Mouse (Mus musculus) liver, postnatal 0 days (tissue): ENCODE measurements at regions not wholly inside any gene's neighbourhood (a gene's known extent, or its start where the extent isn't known, plus 50 kb on each side); places are given as distances from the start of the nearest gene placed in this dataset.

Experiments used
- ATAC-seq: fragments of 200-750 bp; cut with Nextera tagmentation; 2 replicates; pipeline ENCODE4 v1.8.0; 2017; ENCODE audit warnings: mild to moderate bottlenecking, moderate library complexity
- DNase-seq: peaks from one replicate; pipeline ENCODE4 v3.0.0-alpha.2; 2016
- H3K27ac ChIP-seq: fragments of 300-500 bp; sonication (generic); 2 replicates; pipeline ENCODE4 v1.5.1; 2014; ENCODE audit warnings: antibody characterized with exemption, moderate library complexity, mild to moderate bottlenecking, low read depth
- H3K27me3 ChIP-seq: fragments of 300-500 bp; sonication (generic); 2 replicates; pipeline ENCODE4 v1.6.1; 2014; ENCODE audit warnings: low read length, control low read depth, mixed read lengths; ENCODE audit not compliant: insufficient read depth
- H3K36me3 ChIP-seq: fragments of 300-500 bp; sonication (generic); replicated peaks from 2 replicates; pipeline ENCODE4 v1.6.1; 2014; ENCODE audit warnings: mild to moderate bottlenecking, control low read depth, low read length, moderate library complexity, mixed read lengths; ENCODE audit not compliant: insufficient read depth
- H3K4me1 ChIP-seq: fragments of 300-500 bp; sonication (generic); 2 replicates; pipeline ENCODE4 v1.6.1; 2014; ENCODE audit warnings: antibody characterized with exemption, mild to moderate bottlenecking, control low read depth; ENCODE audit not compliant: insufficient read depth
- H3K4me2 ChIP-seq: fragments of 300-500 bp; sonication (generic); 2 replicates; pipeline ENCODE4 v1.6.1; 2014; ENCODE audit warnings: low read depth, mild to moderate bottlenecking, low read length, moderate library complexity, mixed read lengths
- H3K4me3 ChIP-seq: fragments of 300-500 bp; sonication (generic); 2 replicates; pipeline ENCODE4 v1.5.1; 2014; ENCODE audit warnings: low read depth, low read length
- H3K9ac ChIP-seq: fragments of 300-500 bp; sonication (generic); replicated peaks from 2 replicates; pipeline ENCODE4 v1.6.1; 2014; ENCODE audit warnings: mild to moderate bottlenecking, moderate library complexity
- H3K9me3 ChIP-seq: fragments of 300-500 bp; sonication (generic); 2 replicates; pipeline ENCODE4 v1.6.1; 2016; ENCODE audit warnings: mild to moderate bottlenecking, control low read depth, low read length, mixed read lengths
- CTCF ChIP-seq: sonication (generic); IDR thresholded peaks from 2 replicates; pipeline ENCODE4 v1.5.1; 2016; ENCODE audit warnings: antibody characterized with exemption, low read depth
- EP300 ChIP-seq: IDR thresholded peaks from 2 replicates; pipeline ENCODE4 v1.6.1; 2016; ENCODE audit warnings: antibody characterized with exemption, low read depth, mild to moderate bottlenecking
- WGBS: fragments of 180-500 bp; shearing (Covaris S2); extraction: QIAGEN DNeasy Blood & Tissue Kit; methylation state at CpG from one replicate; pipeline ENCODE4 v1.1.7; 2014; ENCODE audit not compliant: insufficient replicate concordance; 5-methylcytosine and 5-hydroxymethylcytosine counted together

DNA sequence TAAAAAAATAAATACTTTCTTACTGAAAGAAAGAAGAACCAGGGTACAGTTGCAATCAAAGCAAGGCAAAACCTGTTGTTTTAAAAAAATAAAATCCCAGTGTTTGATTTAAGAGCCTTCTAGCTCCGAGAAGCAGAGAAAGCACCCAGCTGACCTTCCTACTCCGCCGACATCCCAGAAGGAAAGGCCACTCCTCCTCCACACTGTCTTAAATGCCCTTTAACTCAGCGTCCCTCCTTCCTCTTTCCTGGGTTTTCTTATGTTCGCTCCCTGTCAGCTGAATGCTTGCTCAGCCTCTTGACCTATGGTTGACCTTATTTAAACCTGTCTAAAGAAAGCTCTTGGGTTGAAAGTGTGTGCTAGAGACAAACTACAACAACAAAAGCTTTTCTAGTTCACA is 79.1 kb downstream of the Sptssa start:
- ATAC-seq (no peak), DNase-seq (no peak)
- no peaks in the 10 kb centered on the region for H3K36me3 ChIP-seq
- H3K9me3 ChIP-seq: no peaks in the 10 kb centered on the region; the same call in 1 of the 2 replicates
- H3K4me1 ChIP-seq: no peaks in the 10 kb centered on the region
- no peak for TF ChIP-seq CTCF
- no peak for TF ChIP-seq EP300
- H3K4me2 ChIP-seq: no peak overlapping the region
- no peak overlapping the region for H3K9ac ChIP-seq
- WGBS: 30% methylated on average over 5 of the region's 5 CpGs
- H3K4me3 ChIP-seq: no peak overlapping the region
- H3K27ac ChIP-seq: no peak overlapping the region
- H3K27me3 ChIP-seq: no peaks in the 10 kb centered on the region

DNA sequence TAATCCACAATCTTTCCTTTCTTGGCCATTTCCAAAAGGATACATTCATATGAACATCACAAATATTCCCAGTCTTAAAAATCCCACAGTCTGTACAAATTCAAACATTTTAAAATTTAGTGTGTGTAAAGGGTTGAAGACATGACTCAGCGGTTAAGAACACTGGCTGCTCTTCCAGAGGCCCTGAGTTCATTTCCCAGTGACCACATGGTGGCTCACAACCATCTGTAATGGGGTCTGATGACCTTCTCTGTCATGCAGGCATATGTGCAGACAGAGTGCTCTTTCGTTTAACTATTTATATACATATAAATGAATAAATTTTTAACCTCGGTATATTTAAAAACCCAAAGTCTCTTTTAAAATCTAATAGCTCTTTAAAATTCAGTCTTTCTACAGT is 79.6 kb downstream of the Sptssa start:
- no peak overlapping the region for H3K9ac ChIP-seq
- WGBS: 52% methylated on average over 3 of the region's 3 CpGs
- TF ChIP-seq CTCF (0 out of 2 replicates have a peak, but pooled peaks have one; percentile 17), EP300 (no peak)
- ATAC-seq (no peak), DNase-seq (no peak)
- no peak overlapping the region for H3K4me2 ChIP-seq
- no peak overlapping the region for H3K4me3 ChIP-seq
- H3K4me1 ChIP-seq: no peaks in the 10 kb centered on the region
- no peak overlapping the region for H3K27ac ChIP-seq
- H3K9me3 ChIP-seq: no peaks in the 10 kb centered on the region; the same call in 1 of the 2 replicates
- H3K27me3 ChIP-seq: no peaks in the 10 kb centered on the region
- H3K36me3 ChIP-seq: no peaks in the 10 kb centered on the region

DNA sequence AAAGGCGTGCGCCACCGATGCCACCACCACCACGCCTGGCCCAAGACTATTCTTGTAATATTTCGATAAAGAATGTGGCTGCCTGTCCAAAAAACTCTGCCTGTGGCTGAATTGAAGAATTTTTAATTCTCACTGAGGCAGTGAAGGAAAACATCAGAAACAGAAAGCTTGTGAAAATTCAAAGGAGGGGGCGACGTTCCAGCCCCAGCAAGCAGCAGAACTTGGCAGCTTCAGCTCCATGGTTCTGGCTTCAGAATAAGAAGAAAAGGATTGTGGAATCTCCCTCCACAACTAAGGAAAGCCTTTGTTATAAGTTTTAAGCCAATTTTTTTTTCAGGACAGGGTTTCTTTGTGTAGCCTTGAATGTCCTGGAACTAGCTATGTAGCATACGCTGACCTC is 83.5 kb downstream of the Sptssa start:
- no peaks in the 10 kb centered on the region for H3K9me3 ChIP-seq
- DNase-seq: no peak
- TF ChIP-seq CTCF: no peak
- no peak for TF ChIP-seq EP300
- H3K27ac ChIP-seq: no peak overlapping the region
- WGBS: 84% methylated on average over 8 of the region's 8 CpGs
- no peaks in the 10 kb centered on the region for H3K36me3 ChIP-seq
- no peak overlapping the region for H3K9ac ChIP-seq
- no peak overlapping the region for H3K4me3 ChIP-seq
- H3K4me2 ChIP-seq: no peak overlapping the region
- no peaks in the 10 kb centered on the region for H3K27me3 ChIP-seq
- no peak for ATAC-seq
- H3K4me1 ChIP-seq: no peaks in the 10 kb centered on the region

DNA sequence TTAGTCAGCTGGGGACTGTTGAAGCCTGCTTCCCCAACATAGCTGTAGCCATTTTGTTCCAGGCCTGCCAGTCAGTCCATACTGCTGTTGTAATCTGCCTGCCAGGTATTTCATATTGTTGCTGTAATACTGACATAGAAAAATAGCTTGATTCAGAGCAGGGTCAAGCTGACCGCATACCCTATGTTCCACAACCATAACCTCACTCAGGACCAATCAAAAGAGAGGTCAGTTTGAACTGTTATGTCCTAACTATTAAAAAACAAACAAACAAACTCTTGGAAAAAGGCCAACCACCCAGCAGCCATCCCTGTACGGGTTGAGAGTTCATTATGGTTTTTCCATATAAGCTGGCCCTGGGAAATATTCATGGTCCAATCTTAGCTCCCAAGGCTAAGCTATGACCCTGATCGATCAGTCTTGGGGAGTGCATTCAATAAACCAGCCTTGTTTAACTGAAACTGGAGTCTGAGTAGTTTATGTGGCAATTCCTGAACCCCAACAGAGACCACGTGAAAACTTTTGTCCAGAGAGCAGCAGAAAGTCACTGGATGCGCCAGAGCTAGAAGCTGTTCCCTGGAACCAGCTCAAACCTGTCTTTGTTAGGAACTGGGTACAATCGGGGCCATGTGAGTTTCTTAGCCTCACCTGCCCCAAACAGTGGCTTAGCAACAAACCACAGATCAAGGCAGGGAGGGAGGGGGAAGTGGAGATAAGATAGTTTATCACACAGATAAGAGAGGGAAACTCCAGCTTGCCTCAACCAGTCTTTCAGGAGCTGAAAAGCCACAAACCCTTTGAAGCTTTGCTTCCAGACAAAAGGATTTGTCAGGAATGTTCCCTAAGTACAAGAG is 88.1 kb downstream of the Sptssa start:
- Histone ChIP-seq H3K27me3 (no peaks in the 10 kb centered on the region), H3K27ac (peak overlapping the region; percentile 35), H3K36me3 (no peaks in the 10 kb centered on the region), H3K4me3 (no peak overlapping the region), H3K4me1 (0 out of 2 replicates have a peak, but pooled peaks cover 3% of the 10 kb centered on the region), H3K9me3 (no peaks in the 10 kb centered on the region), H3K9ac (no peak overlapping the region), H3K4me2 (no peak overlapping the region)
- DNase-seq (no peak), ATAC-seq (peak; percentile 90)
- no peak for TF ChIP-seq EP300
- 57% methylated on average over 6 of the region's 6 CpGs for WGBS

DNA sequence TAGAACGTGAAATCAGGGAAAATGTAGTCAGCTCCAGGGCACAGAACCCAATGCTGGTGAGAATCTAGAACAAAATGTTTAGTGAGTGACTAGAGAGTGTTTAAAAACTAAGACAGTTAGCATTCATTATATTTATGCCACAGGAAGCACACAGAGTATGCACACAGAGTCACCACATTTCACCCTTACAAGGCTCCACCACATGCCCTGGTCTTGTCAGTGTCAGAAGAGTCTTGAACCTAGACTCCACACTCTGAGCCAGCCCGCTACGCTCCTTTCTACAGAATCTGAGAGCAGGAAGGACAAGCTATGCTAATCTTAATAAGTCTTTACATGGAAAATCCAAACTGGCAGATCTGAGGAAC is 89.0 kb downstream of the Sptssa start:
- Histone ChIP-seq H3K4me2 (no peak overlapping the region), H3K4me1 (0 out of 2 replicates have a peak, but pooled peaks cover 3% of the 10 kb centered on the region), H3K36me3 (no peaks in the 10 kb centered on the region), H3K27ac (no peak overlapping the region), H3K27me3 (no peaks in the 10 kb centered on the region), H3K9me3 (no peaks in the 10 kb centered on the region), H3K9ac (no peak overlapping the region), H3K4me3 (no peak overlapping the region)
- WGBS: 90% methylated on average over 3 of the region's 3 CpGs
- no peak for ATAC-seq
- no peak for TF ChIP-seq CTCF
- TF ChIP-seq EP300: no peak
- no peak for DNase-seq

DNA sequence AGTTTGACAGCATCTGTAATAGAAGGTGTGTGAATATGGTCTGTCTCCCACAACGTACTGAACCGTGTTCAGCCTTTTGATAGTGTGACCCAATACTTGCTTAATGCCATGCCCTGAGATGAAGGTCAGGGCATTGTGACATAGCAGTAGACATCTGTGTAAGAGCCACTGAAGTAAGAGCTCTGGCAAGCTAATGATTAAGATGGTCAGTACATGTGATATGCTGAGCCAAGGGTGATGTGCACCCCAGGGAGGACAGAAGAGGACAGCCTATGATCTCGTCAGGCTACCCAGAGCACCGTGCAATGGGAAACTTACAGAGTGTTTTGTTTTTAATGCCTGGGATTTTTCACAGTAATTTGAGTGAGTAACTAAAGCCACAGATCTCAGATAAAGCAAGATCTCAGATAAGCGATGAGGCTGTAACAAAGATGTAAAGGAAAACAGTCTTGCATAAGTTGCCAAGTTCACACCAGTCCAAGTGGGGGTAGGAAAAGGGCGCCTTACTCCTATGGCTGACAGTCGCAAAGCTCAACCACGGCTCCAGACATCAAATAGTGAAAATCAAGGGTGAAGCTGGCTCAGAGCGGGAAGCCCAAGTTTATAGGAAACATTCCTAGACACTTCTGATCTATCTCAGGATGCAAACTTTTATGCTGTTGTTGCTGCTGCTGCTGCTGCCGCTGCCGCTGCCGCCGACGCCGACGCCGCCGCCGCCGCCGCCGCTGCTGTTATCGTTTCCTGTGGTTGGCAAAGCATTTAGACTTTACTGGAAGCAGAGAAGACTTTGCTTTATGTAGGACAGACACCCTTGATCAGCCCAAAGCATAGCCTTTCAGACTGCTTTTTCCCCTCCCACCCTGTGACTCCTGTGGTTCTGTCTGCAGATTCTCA is 89.6 kb downstream of the Sptssa start:
- Histone ChIP-seq H3K4me1 (0 out of 2 replicates have a peak, but pooled peaks cover 3% of the 10 kb centered on the region), H3K27me3 (no peaks in the 10 kb centered on the region), H3K4me2 (no peak overlapping the region), H3K4me3 (no peak overlapping the region), H3K9me3 (no peaks in the 10 kb centered on the region), H3K9ac (no peak overlapping the region), H3K27ac (no peak overlapping the region), H3K36me3 (no peaks in the 10 kb centered on the region)
- WGBS: 81% methylated on average over 23 of the region's 23 CpGs
- ATAC-seq: peak; percentile 56
- TF ChIP-seq EP300 (no peak), CTCF (no peak)
- no peak for DNase-seq
